Mouse (Mus musculus) limb, embryonic 11.5 days (tissue): Measurements from ENCODE around the gene Kif19a. TPM values are rescaled to one million over a fixed set of nuclear protein-coding genes. Genes with fewer than 3 reads are reported as not detected.

ENCODE experiments used
- ATAC-seq: fragments of 200-750 bp; cut with Nextera tagmentation; 2 replicates; pipeline ENCODE4 v1.8.0; 2017; ENCODE audit warnings: low read depth; ENCODE audit not compliant: insufficient number of reproducible peaks, low FRiP score, low TSS enrichment
- DNase-seq: peaks from one replicate; pipeline ENCODE4 v3.0.0-alpha.2; 2015; ENCODE audit warnings: low spot score
- H3K27ac ChIP-seq: fragments of 300-500 bp; sonication (generic); replicated peaks from 2 replicates; pipeline ENCODE4 v1.5.1; 2014; ENCODE audit warnings: low read depth, mild to moderate bottlenecking, low read length
- H3K27me3 ChIP-seq: fragments of 300-500 bp; sonication (generic); 2 replicates; pipeline ENCODE4 v1.6.1; 2014; ENCODE audit warnings: mild to moderate bottlenecking, low read length, mixed read lengths; ENCODE audit not compliant: control insufficient read depth, insufficient read depth
- H3K36me3 ChIP-seq: fragments of 300-500 bp; sonication (generic); 2 replicates; pipeline ENCODE4 v1.6.1; 2014; ENCODE audit warnings: mild to moderate bottlenecking, low read length, moderate library complexity, mixed read lengths; ENCODE audit not compliant: control insufficient read depth, insufficient read depth
- H3K4me1 ChIP-seq: fragments of 300-500 bp; sonication (generic); 2 replicates; pipeline ENCODE4 v1.6.1; 2014; ENCODE audit warnings: low read length, mixed read lengths; ENCODE audit not compliant: control insufficient read depth, insufficient read depth
- H3K4me2 ChIP-seq: fragments of 300-500 bp; sonication (generic); 2 replicates; pipeline ENCODE4 v1.6.1; 2014; ENCODE audit warnings: low read depth, mild to moderate bottlenecking, moderate library complexity; ENCODE audit not compliant: severe bottlenecking
- H3K4me3 ChIP-seq: fragments of 300-500 bp; sonication (generic); 2 replicates; pipeline ENCODE4 v1.5.1; 2014; ENCODE audit warnings: low read depth, low read length
- H3K9ac ChIP-seq: fragments of 300-500 bp; sonication (generic); 2 replicates; pipeline ENCODE4 v1.6.1; 2014; ENCODE audit warnings: mild to moderate bottlenecking, low read length
- H3K9me3 ChIP-seq: fragments of 300-500 bp; sonication (generic); 2 replicates; pipeline ENCODE4 v1.6.1; 2016; ENCODE audit warnings: low read length; ENCODE audit not compliant: control insufficient read depth
- WGBS: fragments of 180-500 bp; shearing (Covaris S2); extraction: QIAGEN DNeasy Blood & Tissue Kit; methylation state at CpG from one replicate; pipeline ENCODE4 v1.1.7; 2014; 5-methylcytosine and 5-hydroxymethylcytosine counted together
- polyA plus RNA-seq: library from polyadenylated mRNA; unstranded; fragments of >200 nt; fragmentation: Nextera tagmentation; extraction: Ambion mirVana; gene quantifications from 2 replicates; pipeline ENCODE4 v1.2.1, GENCODE M21; 2014

The Kif19a gene
- polyA plus RNA-seq, 1 experiment from 2014 or later = 0.15 TPM

DNA sequence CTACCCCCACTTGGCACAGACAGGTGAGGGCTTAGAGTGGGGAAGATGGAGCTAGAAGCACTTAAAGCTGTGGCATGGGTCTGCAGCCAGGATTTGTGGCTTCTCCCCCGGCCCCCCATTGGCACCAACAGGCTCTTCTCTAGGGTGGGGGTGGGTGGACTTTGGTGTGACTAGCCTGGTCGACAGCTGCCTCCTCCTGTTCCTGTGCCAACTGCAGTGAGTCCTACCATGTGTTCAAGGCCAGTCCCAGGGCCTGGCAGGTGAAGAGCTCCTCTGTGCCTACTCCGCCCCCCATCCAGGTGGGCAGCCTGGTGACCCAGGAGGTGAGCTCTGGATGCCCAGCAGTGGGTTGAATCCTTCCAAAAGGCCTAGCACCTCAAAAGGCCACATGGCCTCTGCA is 22.4 kb downstream of the Kif19a start:
- 80% methylated on average over 3 of the region's 3 CpGs for WGBS
- Histone ChIP-seq H3K9me3 (no peaks in the 10 kb centered on the region), H3K4me1 (peaks cover 15% of the 10 kb centered on the region), H3K4me2 (no peak overlapping the region), H3K27me3 (peaks cover 79% of the 10 kb centered on the region), H3K27ac (no peak overlapping the region), H3K4me3 (no peak overlapping the region), H3K9ac (no peak overlapping the region), H3K36me3 (no peaks in the 10 kb centered on the region)
- no peak for ATAC-seq
- DNase-seq = no peak

DNA sequence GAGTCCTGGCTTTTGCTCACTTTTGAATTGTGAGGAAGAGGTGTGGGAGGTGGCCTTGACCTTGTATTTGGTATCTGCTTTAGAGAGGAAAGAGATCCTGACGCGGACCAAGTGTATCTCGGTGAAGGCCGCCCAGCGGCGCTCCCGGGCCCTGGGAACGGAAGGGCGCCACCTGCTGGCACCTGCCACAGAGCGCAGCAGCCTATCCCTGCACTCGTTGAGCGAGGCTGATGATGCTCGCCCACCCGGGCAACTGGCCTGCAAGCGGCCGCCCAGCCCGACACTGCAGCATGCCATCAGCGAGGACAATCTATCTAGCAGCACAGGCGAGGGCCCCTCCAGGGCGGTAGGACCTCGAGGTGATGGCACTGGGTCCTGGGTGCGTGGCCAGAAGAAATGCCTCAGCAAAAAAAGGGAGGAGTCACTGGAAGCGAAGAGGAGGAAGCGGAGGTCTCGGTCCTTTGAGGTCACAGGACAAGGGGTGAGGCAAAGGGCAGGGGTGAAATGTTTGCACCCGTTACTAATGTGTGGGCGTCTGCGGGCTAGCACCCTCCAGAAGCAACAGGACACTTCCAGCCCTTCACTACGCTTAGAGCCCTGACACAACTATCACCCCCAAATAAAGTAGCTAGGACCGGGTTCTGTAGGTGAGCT is 24.0 kb downstream of the Kif19a start:
- peak overlapping the region; percentile 30 for H3K4me2 ChIP-seq
- H3K4me3 ChIP-seq = no peak overlapping the region
- H3K9me3 ChIP-seq = no peaks in the 10 kb centered on the region
- peaks cover 95% of the 10 kb centered on the region for H3K27me3 ChIP-seq
- WGBS = 8% methylated on average over 30 of the region's 30 CpGs
- H3K9ac ChIP-seq = no peak overlapping the region
- H3K27ac ChIP-seq = no peak overlapping the region
- DNase-seq (peak; percentile 91), ATAC-seq (no peak; the same call in 1 of the 2 replicates)
- H3K36me3 ChIP-seq = no peaks in the 10 kb centered on the region
- peaks cover 15% of the 10 kb centered on the region for H3K4me1 ChIP-seq

DNA sequence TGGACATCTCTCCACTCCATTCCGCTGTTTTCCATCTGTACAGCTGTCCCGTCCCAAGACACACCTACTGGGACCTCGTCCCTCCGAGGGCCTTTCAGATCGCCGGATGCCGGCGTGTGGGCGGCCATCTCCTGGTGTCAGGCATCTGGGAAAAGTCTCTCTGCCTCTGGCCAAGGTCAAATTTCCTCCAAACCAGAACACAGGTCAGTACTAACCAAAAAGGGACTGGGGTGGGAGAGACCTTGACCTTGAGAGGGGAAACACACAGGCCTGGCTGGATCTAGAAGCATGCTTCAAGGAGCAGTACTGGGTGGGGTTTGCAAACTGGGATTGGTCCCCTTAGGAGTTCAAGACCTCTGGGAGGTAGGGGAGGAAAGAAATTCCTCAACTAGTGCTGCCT is 24.5 kb downstream of the Kif19a start:
- Histone ChIP-seq H3K36me3 (no peaks in the 10 kb centered on the region), H3K4me2 (no peak overlapping the region), H3K4me3 (no peak overlapping the region), H3K9me3 (no peaks in the 10 kb centered on the region), H3K27ac (no peak overlapping the region), H3K9ac (no peak overlapping the region), H3K27me3 (peaks cover 94% of the 10 kb centered on the region), H3K4me1 (peaks cover 15% of the 10 kb centered on the region)
- ATAC-seq (no peak; the same call in 1 of the 2 replicates), DNase-seq (no peak)
- 50% methylated on average over 9 of the region's 9 CpGs for WGBS

DNA sequence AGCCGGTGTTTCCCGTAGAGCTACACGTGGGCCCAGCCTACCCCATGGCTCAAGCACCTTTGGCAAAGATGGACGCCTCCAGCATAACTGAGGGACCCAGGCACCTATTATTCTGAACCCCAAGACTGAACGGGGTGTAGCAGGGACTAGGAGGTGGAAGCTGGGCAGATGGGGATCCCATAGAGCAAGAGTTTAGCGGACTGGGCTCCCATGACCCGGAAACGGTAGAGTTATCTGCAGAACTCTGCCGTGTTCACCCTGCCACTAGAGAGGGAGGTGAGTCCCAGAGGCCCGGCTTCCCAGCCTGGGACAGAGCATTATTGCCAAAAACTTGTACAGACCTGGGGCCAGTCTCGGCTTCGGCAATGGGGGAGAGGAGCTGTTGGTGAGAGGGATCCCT is 25.0 kb downstream of the Kif19a start:
- Histone ChIP-seq H3K36me3 (no peaks in the 10 kb centered on the region), H3K4me1 (peaks cover 18% of the 10 kb centered on the region), H3K4me3 (no peak overlapping the region), H3K9ac (no peak overlapping the region), H3K9me3 (no peaks in the 10 kb centered on the region), H3K27me3 (peaks cover 90% of the 10 kb centered on the region), H3K4me2 (no peak overlapping the region), H3K27ac (no peak overlapping the region)
- DNase-seq (no peak), ATAC-seq (no peak)
- WGBS = 63% methylated on average over 12 of the region's 12 CpGs

DNA sequence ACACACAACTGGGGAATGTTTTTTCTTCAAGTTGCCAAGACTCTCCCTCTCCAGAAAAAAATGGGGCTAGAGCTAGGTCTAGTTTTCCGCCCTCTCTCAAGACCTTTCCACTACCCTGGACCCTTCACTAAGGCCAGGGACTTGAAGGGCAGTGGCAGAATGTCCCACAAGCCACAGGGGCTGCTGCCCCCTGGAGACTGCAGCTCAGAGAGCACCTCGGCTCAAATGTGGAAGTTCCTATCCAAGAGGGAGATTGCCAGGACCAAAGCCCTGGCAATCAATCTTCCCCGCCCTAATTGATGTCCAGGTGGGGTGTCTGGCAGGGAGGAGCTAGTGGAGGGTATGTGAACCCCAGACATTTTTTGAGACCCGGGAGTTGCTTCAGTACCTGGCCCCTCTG is 25.7 kb downstream of the Kif19a start:
- no peak overlapping the region for H3K4me3 ChIP-seq

DNA sequence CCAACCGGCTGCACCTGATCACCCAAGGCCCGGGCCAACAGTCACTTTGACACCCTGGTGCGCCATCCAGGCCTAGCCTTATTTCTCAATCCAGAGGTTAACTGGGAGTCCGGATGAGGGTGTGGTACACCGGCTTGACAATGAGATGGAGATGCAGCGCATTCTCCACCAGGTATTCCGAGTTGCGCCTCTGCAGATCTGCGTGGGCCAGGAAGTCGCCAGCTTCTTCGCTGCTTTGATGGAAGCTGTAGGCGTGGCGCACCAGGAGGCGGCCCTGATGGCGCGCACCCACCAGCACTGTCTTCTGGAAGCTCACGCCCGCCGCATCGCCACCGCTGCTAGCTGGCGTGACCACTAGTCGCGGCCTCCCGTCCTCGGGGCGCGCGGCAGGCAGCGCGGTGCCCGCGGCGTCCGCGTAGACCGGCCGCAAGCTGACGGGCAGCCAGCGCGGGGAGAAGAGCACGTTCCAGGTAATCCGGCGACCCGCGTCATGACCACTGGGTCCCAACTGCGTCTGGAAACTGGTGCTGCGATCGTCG is 26.2 kb downstream of the Kif19a start:
- DNase-seq = no peak
- Histone ChIP-seq H3K36me3 (no peaks in the 10 kb centered on the region), H3K4me1 (peaks cover 23% of the 10 kb centered on the region), H3K27ac (no peak overlapping the region), H3K27me3 (peaks cover 77% of the 10 kb centered on the region), H3K9ac (peak overlapping the region; percentile 45), H3K4me2 (peak overlapping the region; percentile 87), H3K9me3 (no peaks in the 10 kb centered on the region), H3K4me3 (peak overlapping the region; percentile 43)
- 2% methylated on average over 50 of the region's 50 CpGs for WGBS
- ATAC-seq = no peak

More for the DNA sequence above, 25.7 kb downstream of the Kif19a start:
- Histone ChIP-seq H3K9me3 (no peaks in the 10 kb centered on the region), H3K36me3 (no peaks in the 10 kb centered on the region), H3K4me2 (no peak overlapping the region), H3K27me3 (peaks cover 83% of the 10 kb centered on the region), H3K27ac (no peak overlapping the region), H3K4me1 (peaks cover 22% of the 10 kb centered on the region), H3K9ac (no peak overlapping the region)
- ATAC-seq (no peak), DNase-seq (no peak)
- 19% methylated on average over 4 of the region's 4 CpGs for WGBS

DNA sequence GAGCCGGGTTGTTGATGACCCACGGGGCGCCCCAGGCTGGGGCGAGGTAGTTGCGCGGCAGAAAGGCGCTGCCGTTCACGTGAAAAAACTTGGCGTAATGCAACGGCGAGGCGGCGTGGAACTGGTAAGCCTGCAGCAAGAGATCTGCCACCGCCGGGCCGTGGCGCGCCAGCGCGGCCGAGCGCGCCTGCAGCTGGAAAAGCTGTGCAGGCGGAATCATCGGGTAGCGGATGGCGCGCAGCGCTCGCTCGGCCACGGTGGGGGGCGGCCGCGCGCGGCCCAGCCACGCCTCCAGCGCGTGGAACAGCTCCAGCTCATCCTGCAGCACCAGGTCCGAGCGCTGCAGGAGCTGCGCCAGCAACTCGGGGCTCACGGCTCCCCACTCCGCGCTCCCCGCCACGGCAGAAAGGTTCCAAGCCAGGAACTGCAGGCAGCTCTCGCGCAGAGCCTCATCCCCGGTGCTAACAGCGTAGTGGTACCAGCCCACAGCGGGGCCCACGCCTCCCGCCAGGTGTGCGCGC is 26.8 kb downstream of the Kif19a start:
- peak overlapping the region; percentile 34; the same call in 1 of the 2 replicates for H3K9ac ChIP-seq
- peak overlapping the region; percentile 43 for H3K4me3 ChIP-seq
- no peaks in the 10 kb centered on the region for H3K36me3 ChIP-seq
- ATAC-seq (no peak), DNase-seq (peak; percentile 59)
- no peaks in the 10 kb centered on the region for H3K9me3 ChIP-seq
- under 1% methylated on average over 59 of the region's 59 CpGs for WGBS
- peak overlapping the region; percentile 87 for H3K4me2 ChIP-seq
- H3K27ac ChIP-seq = no peak overlapping the region
- H3K4me1 ChIP-seq = peaks cover 23% of the 10 kb centered on the region
- H3K27me3 ChIP-seq = peaks cover 72% of the 10 kb centered on the region

DNA sequence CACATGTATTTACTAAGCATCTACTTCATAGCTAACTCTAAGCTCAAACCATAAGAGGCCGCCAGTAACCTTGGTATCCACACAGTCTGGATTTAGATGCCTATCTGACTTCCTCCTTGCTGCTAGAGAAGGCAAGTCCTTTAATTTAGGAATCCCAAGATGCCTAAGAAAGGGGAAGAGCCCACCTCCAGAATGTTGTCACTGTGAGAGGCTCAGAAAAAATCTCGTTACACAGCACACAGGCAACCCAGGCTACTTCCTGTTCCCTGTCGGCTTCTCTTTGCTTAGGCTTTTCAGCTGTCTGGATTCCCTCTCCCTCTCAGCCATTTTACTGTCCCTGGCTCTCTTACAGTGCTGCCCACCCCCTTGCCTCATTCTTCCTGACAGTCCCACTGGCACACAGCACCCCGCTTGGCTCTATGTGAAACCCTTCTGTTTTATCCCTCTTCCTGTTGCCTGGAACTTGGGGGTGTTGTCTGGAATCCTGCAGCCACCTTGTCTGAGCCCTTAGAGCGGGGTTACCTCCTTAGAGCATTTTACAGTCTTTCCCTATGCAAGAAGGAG is 27.8 kb downstream of the Kif19a start:
- no peak for DNase-seq
- ATAC-seq = no peak
- WGBS = 39% methylated on average over 5 of the region's 5 CpGs
- Histone ChIP-seq H3K9me3 (no peaks in the 10 kb centered on the region), H3K4me1 (peaks cover 23% of the 10 kb centered on the region), H3K9ac (no peak overlapping the region), H3K27ac (no peak overlapping the region), H3K36me3 (no peaks in the 10 kb centered on the region), H3K27me3 (peaks cover 61% of the 10 kb centered on the region), H3K4me3 (no peak overlapping the region), H3K4me2 (no peak overlapping the region)
